Mouse (Mus musculus) liver, embryonic 14.5 days (tissue): ENCODE measurements at regions not wholly inside any gene's neighbourhood (a gene's known extent, or its start where the extent isn't known, plus 50 kb on each side); places are given as distances from the start of the nearest gene placed in this dataset.

ENCODE experiments used
- ATAC-seq: fragments of 200-750 bp; cut with Nextera tagmentation; 2 replicates; pipeline ENCODE4 v1.8.0; 2017; ENCODE audit warnings: moderate number of reproducible peaks, mild to moderate bottlenecking, moderate library complexity; ENCODE audit not compliant: insufficient read depth
- DNase-seq, 3 experiments: peaks; one replicate each; pipeline ENCODE4 v3.0.0-alpha.2; 2012 to 2013; ENCODE audit warnings: low read depth in 3 of 3, low spot score in 3 of 3
- H3K27ac ChIP-seq: fragments of 300-500 bp; sonication (generic); 2 replicates; pipeline ENCODE4 v1.5.1; 2014; ENCODE audit warnings: moderate library complexity, mild to moderate bottlenecking, control low read depth, inconsistent platforms
- H3K27me3 ChIP-seq: fragments of 300-500 bp; sonication (generic); 2 replicates; pipeline ENCODE4 v1.6.1; 2014; ENCODE audit warnings: mild to moderate bottlenecking, low read length, moderate library complexity; ENCODE audit not compliant: control insufficient read depth, insufficient read depth
- H3K36me3 ChIP-seq: fragments of 300-500 bp; sonication (generic); replicated peaks from 2 replicates; pipeline ENCODE4 v1.6.1; 2014; ENCODE audit warnings: low read depth; ENCODE audit not compliant: control insufficient read depth, insufficient read depth
- H3K4me1 ChIP-seq, 2 experiments: fragments of 200-500 bp in 1 of 2; fragments of 300-500 bp in 1 of 2; sonication (generic) in 1 of 2; replicated peaks; 2 replicates each; pipeline ENCODE4 v1.6.1; 2012 to 2014; ENCODE audit warnings: antibody characterized with exemption in 1 of 2, inconsistent platforms in 1 of 2, low read length in 1 of 2; ENCODE audit not compliant: control insufficient read depth in 2 of 2, insufficient read depth in 2 of 2
- H3K4me2 ChIP-seq: fragments of 300-500 bp; sonication (generic); 2 replicates; pipeline ENCODE4 v1.6.1; 2014; ENCODE audit warnings: low read depth, mild to moderate bottlenecking, control low read depth, moderate library complexity
- H3K4me3 ChIP-seq, 2 experiments: fragments of 200-500 bp in 1 of 2; fragments of 300-500 bp in 1 of 2; sonication (generic) in 1 of 2; 2 replicates each; pipeline ENCODE4 v1.5.1; 2012 to 2014; ENCODE audit warnings: low read depth in 2 of 2, low read length in 2 of 2, mild to moderate bottlenecking in 2 of 2, control low read depth in 1 of 2, inconsistent platforms in 1 of 2, moderate library complexity in 1 of 2; ENCODE audit not compliant: insufficient read depth in 1 of 2
- H3K9ac ChIP-seq: fragments of 300-500 bp; sonication (generic); replicated peaks from 2 replicates; pipeline ENCODE4 v1.6.1; 2014; ENCODE audit warnings: mild to moderate bottlenecking, control low read depth, moderate library complexity
- H3K9me3 ChIP-seq: fragments of 300-500 bp; sonication (generic); 2 replicates; pipeline ENCODE4 v1.6.1; 2016; ENCODE audit warnings: low read length, mixed read lengths; ENCODE audit not compliant: control insufficient read depth
- CTCF ChIP-seq: IDR thresholded peaks from 2 replicates; pipeline ENCODE4 v1.5.1; 2016; ENCODE audit warnings: antibody characterized with exemption, low read depth, control low read depth
- EP300 ChIP-seq: IDR thresholded peaks from 2 replicates; pipeline ENCODE4 v1.6.1; 2016; ENCODE audit warnings: antibody characterized with exemption, low read depth
- WGBS: fragments of 180-500 bp; shearing (Covaris S2); extraction: QIAGEN DNeasy Blood & Tissue Kit; methylation state at CpG from one replicate; pipeline ENCODE4 v1.1.7; 2014; ENCODE audit not compliant: insufficient replicate concordance; 5-methylcytosine and 5-hydroxymethylcytosine counted together

DNA sequence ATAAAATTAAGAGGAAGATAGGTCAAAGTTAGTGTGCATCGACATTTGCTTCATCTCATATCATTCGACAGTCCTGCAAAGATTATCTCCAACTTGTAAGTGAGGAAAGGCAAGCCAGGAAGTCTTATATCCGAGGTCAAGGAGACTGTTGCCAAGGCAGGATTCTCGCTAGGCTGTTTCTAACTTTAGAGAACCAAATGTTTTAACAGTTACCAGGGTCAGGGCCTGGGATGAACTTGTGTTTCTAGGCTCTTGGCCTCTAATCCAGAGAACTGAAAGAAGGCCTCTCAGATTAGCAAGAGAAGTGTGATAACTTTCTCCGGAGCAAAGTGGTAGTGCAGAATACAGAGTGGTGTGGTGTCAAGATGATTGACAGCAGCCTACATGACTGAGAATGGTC lies 50.2 kb upstream of the 1700025G04Rik start:
- DNase-seq (no peak), ATAC-seq (no peak)
- Histone ChIP-seq H3K36me3 (no peaks in the 10 kb centered on the region), H3K9me3 (no peaks in the 10 kb centered on the region), H3K4me1 (no peaks in the 10 kb centered on the region), H3K4me3 (no peak overlapping the region), H3K9ac (no peak overlapping the region), H3K4me2 (no peak overlapping the region), H3K27ac (no peak overlapping the region), H3K27me3 (no peaks in the 10 kb centered on the region)
- 48% methylated on average over 5 of the region's 5 CpGs for WGBS
- TF ChIP-seq EP300 (no peak), CTCF (no peak)
